Mouse (Mus musculus): Measurements from ENCODE around the gene Cdrt4. TPM values are rescaled to one million over a fixed set of nuclear protein-coding genes. Genes with fewer than 3 reads are reported as not detected.

Gene Cdrt4
- 0.83 TPM in 1 of 2 replicates, not detected in the other for polyA plus RNA-seq (2014; fragmentation: Nextera tagmentation; extraction: Ambion mirVana)

DNA sequence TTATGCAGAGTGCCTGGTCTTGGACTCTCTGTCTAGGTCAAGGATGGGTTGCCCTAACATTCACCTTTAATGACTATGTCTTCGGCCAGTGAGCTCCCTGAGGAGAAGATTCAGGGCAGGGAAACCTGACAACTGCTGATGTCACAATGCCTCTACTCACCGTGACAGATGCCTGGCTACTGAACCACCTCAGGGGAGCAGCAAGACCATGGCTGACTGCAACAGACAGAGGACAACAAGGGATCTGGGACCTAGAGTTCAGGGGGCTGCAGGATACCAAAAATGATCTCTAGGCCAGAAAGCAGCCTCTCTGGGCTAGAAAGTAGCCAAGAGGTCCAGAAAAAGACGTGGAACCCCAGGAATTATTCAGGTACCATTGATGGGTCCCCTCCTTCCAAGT lies at the start of gene Cdrt4:
TSS of gene Cdrt4 (plus strand) at position 182 of the 400 bp plus-strand sequence.
- no peak for DNase-seq

DNA sequence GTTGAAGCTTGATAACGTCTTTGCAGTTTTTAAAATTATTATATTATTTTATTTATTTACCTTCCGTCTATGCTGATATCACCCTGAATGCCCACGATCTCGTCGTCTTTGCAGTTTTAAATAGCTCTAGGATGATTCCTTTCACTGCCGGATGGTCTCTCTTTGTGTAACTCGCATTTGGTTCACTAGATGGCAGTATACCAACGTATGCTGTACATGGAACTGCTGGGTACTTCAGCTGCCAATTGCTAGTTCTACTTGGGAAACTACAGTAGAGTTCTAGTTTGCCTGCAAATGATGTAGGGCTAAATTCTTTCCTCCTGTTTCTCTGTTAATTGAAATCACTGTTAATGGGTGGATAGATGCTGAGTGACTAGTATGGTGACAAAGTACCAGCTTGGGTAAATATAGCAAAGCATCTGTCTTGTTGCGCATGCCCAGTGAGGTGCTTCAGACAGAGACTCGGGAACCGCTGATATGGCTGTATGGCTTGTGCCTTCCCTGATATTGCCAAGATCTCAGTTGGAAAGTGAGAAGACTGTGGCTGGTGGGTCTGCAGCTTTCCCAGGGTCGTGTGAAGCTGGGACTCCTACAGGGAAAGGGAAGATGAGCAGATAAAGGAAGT lies 49.2 kb upstream of the Cdrt4 start:
- ATAC-seq (ENCODE audit: insufficient read depth): peak; percentile 68
- no peak overlapping the region for H3K27ac ChIP-seq (ENCODE audit: low read depth)
- peak; percentile 98 for DNase-seq
- H3K4me3 ChIP-seq (ENCODE audit: low read depth, low read length): no peak overlapping the region
- H3K4me1 ChIP-seq (ENCODE audit: insufficient read depth): no peaks in the 10 kb centered on the region
- no peaks in the 10 kb centered on the region for H3K9me3 ChIP-seq (ENCODE audit: low read depth, low read length)
- no peaks in the 10 kb centered on the region for H3K27me3 ChIP-seq (ENCODE audit: insufficient read depth, low read length)
- 29% methylated on average over 12 of the region's 12 CpGs for WGBS
- H3K36me3 ChIP-seq (ENCODE audit: insufficient read depth): no peaks in the 10 kb centered on the region
- TF ChIP-seq CTCF (IDR thresholded peaks at IDR 0.05; ENCODE audit: low read depth): peak; percentile 91
- no peak overlapping the region for H3K4me2 ChIP-seq
- H3K9ac ChIP-seq: no peak overlapping the region

More for the DNA sequence above, at the start of gene Cdrt4:
- Histone ChIP-seq H3K4me2 (no peak within 1 kb of the TSS), H3K9me3 (ENCODE audit: low read depth, low read length) (no peaks in the 10 kb centered on the region; the same call in 1 of the 2 replicates), H3K27me3 (ENCODE audit: insufficient read depth, low read length) (no peaks in the 10 kb centered on the region), H3K4me3 (ENCODE audit: low read depth, low read length) (no peak within 1 kb of the TSS), H3K9ac (no peak within 1 kb of the TSS), H3K4me1 (ENCODE audit: insufficient read depth) (no peaks in the 10 kb centered on the region), H3K27ac (ENCODE audit: low read depth) (no peak within 1 kb of the TSS), H3K36me3 (ENCODE audit: insufficient read depth) (no peaks in the 10 kb centered on the region)
- no peak for ATAC-seq (ENCODE audit: insufficient read depth)
- TF ChIP-seq CTCF (IDR thresholded peaks at IDR 0.05; ENCODE audit: low read depth): no peak
- WGBS: 78% methylated on average over 3 of the region's 3 CpGs

DNA sequence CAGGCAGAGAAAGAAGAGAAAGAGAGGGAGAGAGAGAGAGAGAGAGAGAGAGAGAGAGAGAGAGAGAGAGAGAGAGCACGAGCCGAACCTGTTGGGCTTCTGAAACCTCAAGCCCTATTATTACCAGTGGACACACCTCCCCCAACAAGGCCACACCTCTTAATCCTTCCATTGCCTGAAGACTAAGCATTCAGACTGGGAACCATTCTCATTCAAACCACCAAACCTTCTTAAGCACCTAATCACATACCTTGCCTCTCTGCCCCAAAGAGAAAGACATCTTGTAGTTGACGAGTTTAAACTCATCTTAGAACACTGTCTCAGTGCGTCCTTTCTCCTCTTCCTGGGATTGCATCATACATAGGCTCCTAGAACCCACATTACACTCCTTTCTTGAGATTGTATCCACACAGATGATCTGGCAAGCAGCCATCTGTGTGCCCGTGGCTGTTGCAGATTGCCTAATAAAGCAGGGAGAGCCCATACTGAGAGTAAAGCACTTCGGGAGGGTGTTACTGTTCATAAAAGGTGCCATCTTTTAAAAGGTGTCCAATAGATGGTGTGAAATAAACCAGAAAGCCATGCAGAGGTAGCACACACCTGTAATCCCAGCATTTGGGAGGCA lies 47.0 kb upstream of the Cdrt4 start:
- no peak overlapping the region for H3K27ac ChIP-seq (ENCODE audit: low read depth)
- DNase-seq (no peak), ATAC-seq (ENCODE audit: insufficient read depth) (no peak)
- H3K9me3 ChIP-seq (ENCODE audit: low read depth, low read length): no peaks in the 10 kb centered on the region
- no peaks in the 10 kb centered on the region for H3K4me1 ChIP-seq (ENCODE audit: insufficient read depth)
- no peak overlapping the region for H3K4me2 ChIP-seq
- H3K27me3 ChIP-seq (ENCODE audit: insufficient read depth, low read length): no peaks in the 10 kb centered on the region
- no peak for TF ChIP-seq CTCF (IDR thresholded peaks at IDR 0.05; ENCODE audit: low read depth)
- H3K9ac ChIP-seq: no peak overlapping the region
- H3K4me3 ChIP-seq (ENCODE audit: low read depth, low read length): no peak overlapping the region
- H3K36me3 ChIP-seq (ENCODE audit: insufficient read depth): no peaks in the 10 kb centered on the region
- 73% methylated on average over 6 of the region's 6 CpGs for WGBS

DNA sequence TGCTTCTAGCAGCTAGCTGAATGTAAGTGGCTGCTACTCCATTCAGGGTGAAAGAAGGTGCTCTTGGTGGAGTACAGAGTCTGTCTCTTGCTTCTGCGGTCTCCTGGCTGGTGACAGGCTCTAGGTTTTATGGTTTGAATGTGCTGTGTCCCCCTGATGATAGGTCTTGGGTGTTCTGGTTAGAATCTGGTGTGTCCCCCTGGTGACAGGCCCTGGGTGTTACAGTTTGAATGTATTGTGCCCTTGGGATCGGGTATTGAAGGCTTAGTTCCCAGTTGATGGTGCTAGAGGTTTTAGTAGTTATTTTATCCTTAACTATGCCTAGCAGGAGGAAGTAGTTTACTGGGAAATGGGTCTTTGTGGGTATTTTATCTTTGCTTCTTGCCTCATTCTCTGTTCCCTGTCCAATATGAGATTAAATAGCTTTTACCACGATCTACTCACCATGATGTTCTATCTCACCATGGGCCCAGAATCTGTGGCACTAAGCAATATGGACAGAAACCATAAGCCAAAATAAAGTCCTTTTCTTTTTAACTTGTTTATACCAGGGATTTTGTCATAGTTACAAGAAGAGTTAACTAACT lies 41.2 kb upstream of the Cdrt4 start:
- no peak overlapping the region for H3K27ac ChIP-seq (ENCODE audit: low read depth)
- no peaks in the 10 kb centered on the region for H3K36me3 ChIP-seq (ENCODE audit: insufficient read depth)
- no peak overlapping the region for H3K9ac ChIP-seq
- H3K4me2 ChIP-seq: no peak overlapping the region
- H3K9me3 ChIP-seq (ENCODE audit: low read depth, low read length): no peaks in the 10 kb centered on the region
- no peaks in the 10 kb centered on the region for H3K27me3 ChIP-seq (ENCODE audit: insufficient read depth, low read length)
- H3K4me1 ChIP-seq (ENCODE audit: insufficient read depth): no peaks in the 10 kb centered on the region
- H3K4me3 ChIP-seq (ENCODE audit: low read depth, low read length): no peak overlapping the region
- peak; percentile 51 for TF ChIP-seq CTCF (IDR thresholded peaks at IDR 0.05; ENCODE audit: low read depth)
- ATAC-seq (ENCODE audit: insufficient read depth) (no peak), DNase-seq (no peak)
- WGBS: 73% methylated on average over 3 of the region's 3 CpGs

DNA sequence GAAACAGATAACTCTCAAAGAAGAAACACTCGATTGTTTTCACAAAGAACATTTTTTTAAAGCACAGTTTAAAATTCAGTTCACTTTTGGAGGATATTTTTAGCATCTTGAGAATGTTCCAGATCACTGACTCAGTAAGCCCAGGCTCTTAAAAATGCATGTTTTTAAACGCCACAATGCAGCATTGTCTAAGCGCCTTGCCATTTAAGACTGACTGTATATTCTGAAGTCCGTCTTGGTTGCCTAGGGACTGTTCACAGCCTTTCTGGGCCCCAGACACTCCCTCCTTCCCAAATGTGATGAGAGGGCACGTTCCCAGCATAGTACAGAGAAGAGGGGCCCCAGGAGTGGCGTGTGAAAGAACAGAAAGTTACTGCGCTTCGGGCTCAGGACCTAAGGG lies 39.6 kb upstream of the Cdrt4 start:
- H3K27me3 ChIP-seq (ENCODE audit: insufficient read depth, low read length): no peaks in the 10 kb centered on the region
- H3K36me3 ChIP-seq (ENCODE audit: insufficient read depth): no peaks in the 10 kb centered on the region
- ATAC-seq (ENCODE audit: insufficient read depth): no peak
- H3K4me1 ChIP-seq (ENCODE audit: insufficient read depth): no peaks in the 10 kb centered on the region; the same call in 1 of the 2 replicates
- no peaks in the 10 kb centered on the region for H3K9me3 ChIP-seq (ENCODE audit: low read depth, low read length)
- TF ChIP-seq CTCF (IDR thresholded peaks at IDR 0.05; ENCODE audit: low read depth): no peak
- H3K4me3 ChIP-seq (ENCODE audit: low read depth, low read length): no peak overlapping the region
- no peak overlapping the region for H3K9ac ChIP-seq
- no peak overlapping the region for H3K4me2 ChIP-seq
- DNase-seq: peak; percentile 17
- WGBS: 58% methylated on average over 8 of the region's 8 CpGs
- no peak overlapping the region for H3K27ac ChIP-seq (ENCODE audit: low read depth)

DNA sequence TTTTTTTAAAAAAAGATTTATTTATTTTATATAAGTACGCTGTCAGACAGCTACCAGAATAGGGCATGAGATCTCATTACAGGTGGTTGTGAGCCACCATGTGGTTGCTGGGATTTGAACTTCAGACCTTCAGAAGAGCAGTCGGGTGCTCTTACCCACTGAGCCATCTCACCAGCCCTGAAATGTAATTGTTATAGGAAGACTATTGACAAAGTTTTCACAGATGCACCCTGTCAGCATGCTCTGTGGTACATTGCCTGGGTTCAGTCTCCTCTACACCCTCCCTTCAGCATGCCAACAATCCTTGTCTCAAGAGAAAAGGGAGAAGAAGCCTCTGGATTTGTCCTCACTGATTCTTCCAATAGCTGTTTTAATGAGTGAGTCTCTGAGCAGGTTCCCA lies 37.9 kb upstream of the Cdrt4 start:
- H3K9me3 ChIP-seq (ENCODE audit: low read depth, low read length): no peaks in the 10 kb centered on the region
- no peaks in the 10 kb centered on the region for H3K27me3 ChIP-seq (ENCODE audit: insufficient read depth, low read length)
- no peak for TF ChIP-seq CTCF (IDR thresholded peaks at IDR 0.05; ENCODE audit: low read depth)
- peaks cover 4% of the 10 kb centered on the region; the same call in 1 of the 2 replicates for H3K4me1 ChIP-seq (ENCODE audit: insufficient read depth)
- ATAC-seq (ENCODE audit: insufficient read depth): no peak
- no peak for DNase-seq
- H3K4me2 ChIP-seq: no peak overlapping the region
- H3K9ac ChIP-seq: no peak overlapping the region
- no peak overlapping the region for H3K27ac ChIP-seq (ENCODE audit: low read depth)
- H3K4me3 ChIP-seq (ENCODE audit: low read depth, low read length): no peak overlapping the region
- no peaks in the 10 kb centered on the region for H3K36me3 ChIP-seq (ENCODE audit: insufficient read depth)
- 93% methylated on average over 2 of the region's 2 CpGs for WGBS

DNA sequence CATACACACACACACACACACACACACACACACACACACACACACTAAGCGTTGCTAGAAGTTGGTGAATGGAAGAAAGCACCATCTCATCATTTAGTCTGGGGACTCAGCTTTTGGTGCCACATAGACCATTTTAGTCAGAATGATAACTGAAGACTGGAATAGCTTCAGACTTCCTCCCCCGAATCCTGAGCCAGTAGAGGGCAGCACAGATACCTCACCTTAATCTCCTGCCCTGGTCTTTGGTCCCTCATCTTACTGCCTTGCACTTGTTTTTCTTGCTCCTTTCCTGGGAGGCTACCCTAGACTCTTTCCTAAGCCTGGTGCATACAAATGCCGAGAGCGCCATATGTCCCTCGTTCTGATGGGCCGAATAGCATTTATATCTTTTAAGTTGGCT lies 36.5 kb upstream of the Cdrt4 start:
- WGBS: 53% methylated on average over 6 of the region's 6 CpGs

More for the DNA sequence above, 36.5 kb upstream of the Cdrt4 start:
- Histone ChIP-seq H3K4me3 (ENCODE audit: low read depth, low read length) (no peak overlapping the region), H3K9me3 (ENCODE audit: low read depth, low read length) (no peaks in the 10 kb centered on the region), H3K4me2 (no peak overlapping the region), H3K27ac (ENCODE audit: low read depth) (no peak overlapping the region), H3K27me3 (ENCODE audit: insufficient read depth, low read length) (no peaks in the 10 kb centered on the region), H3K9ac (no peak overlapping the region), H3K36me3 (ENCODE audit: insufficient read depth) (no peaks in the 10 kb centered on the region), H3K4me1 (ENCODE audit: insufficient read depth) (peaks cover 4% of the 10 kb centered on the region; the same call in 1 of the 2 replicates)
- ATAC-seq (ENCODE audit: insufficient read depth) (no peak), DNase-seq (peak; percentile 63)
- peak; percentile 57 for TF ChIP-seq CTCF (IDR thresholded peaks at IDR 0.05; ENCODE audit: low read depth)

Data from lung, embryonic 14.5 days (tissue).